Mouse (Mus musculus) CD4-positive, CD25-positive, alpha-beta regulatory T cell, adult 4 months (primary cell): ENCODE measurements around the gene Irs3. TPM values are rescaled to one million over a fixed set of nuclear protein-coding genes. Genes with fewer than 3 reads are reported as not detected.
"Not testable (repeated sequence)": the region's sequence is repeated elsewhere in the genome, so short reads cannot be mapped to it uniquely, and the experiment has no call there.

Experiments used
- ATAC-seq: one replicate; pipeline ENCODE4 v1.8.0; 2017
- polyA plus RNA-seq, 2 experiments: library from polyadenylated mRNA; unstranded; fragments of 100-300 nt; shearing (Covaris generic); gene quantifications; one replicate each; pipeline ENCODE4 v1.2.1; 2017

Irs3 gene
- polyA plus RNA-seq, 2 experiments from 2014 or later, result not detected

- ATAC-seq, result not testable (repeated sequence)
These were observed 30.6 kb downstream of the Irs3 start for GRCm38 (mm10) chr5:137614921-137615320.

- no peak for ATAC-seq
These were observed 32.0 kb downstream of the Irs3 start, which contains the start of gene Pcolce for GRCm38 (mm10) chr5:137613550-137613949. Pcolce (minus strand) TSS chr5:137613784.

GRCm38 (mm10) chr5:137613076-137613475 is 32.4 kb downstream of the Irs3 start:
- no peak for ATAC-seq

- ATAC-seq, result no peak
These were observed 34.3 kb downstream of the Irs3 start for GRCm38 (mm10) chr5:137611245-137611602.

DNA sequence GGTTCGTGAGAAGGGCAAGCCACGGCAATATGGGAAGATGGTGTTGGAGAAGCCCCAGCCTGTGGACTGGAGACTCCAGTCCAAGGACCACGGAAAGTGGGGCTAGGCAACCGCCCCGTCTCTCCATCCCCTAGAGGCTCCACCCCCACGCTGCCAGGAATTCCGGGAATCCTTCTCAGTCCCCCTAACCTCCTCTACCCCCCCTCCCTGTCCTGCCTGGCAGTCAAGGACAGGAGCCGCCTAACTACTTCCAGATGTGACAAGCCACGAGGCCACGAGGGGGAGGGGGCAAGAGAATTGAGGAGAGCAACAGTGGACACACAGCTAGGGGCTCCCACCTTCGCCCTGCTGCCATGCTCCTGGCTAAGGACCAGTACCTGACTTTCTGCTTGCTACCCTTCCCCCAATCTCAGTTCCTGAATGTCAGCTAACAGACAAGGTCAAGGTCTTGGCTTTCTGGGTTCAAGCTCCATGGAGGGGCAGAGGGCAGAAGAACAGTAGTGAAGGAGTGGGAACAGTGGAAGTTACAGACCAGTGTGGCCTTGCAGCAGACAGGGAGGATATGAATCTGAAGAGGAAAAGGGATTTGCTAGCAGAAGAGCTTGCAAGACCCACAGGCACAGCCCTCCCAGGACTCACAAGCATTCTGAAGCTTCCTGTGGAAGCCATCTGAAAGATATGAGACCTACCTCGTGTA is 34.8 kb downstream of the Irs3 start:
- ATAC-seq, result no peak

DNA sequence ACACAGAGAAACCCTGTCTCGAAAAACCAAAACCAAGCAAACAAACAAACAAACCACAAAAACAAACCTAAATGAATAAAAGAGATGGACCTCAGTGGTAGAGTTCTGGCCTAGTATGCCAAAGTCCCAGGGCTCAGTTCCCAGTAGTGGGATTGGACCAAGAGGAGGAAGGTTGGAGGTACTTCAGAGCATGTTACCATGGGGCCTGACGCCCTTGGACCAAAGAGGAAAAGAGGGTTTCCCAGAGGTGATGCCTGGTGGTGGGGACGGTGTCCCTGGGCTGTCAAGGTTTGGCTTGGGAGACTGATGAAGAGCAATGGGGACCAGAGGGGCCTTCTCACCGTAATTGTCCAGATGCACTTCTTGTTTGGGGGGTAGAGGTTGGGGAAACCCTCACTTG is 35.5 kb downstream of the Irs3 start:
- ATAC-seq, result no peak

GRCm38 (mm10) chr5:137609292-137609691 is 36.2 kb downstream of the Irs3 start:
- ATAC-seq, result no peak

GRCm38 (mm10) chr5:137608654-137609190 is 36.8 kb downstream of the Irs3 start:
- no peak for ATAC-seq

- no peak for ATAC-seq
These were observed 37.5 kb downstream of the Irs3 start for GRCm38 (mm10) chr5:137607860-137608653.

DNA sequence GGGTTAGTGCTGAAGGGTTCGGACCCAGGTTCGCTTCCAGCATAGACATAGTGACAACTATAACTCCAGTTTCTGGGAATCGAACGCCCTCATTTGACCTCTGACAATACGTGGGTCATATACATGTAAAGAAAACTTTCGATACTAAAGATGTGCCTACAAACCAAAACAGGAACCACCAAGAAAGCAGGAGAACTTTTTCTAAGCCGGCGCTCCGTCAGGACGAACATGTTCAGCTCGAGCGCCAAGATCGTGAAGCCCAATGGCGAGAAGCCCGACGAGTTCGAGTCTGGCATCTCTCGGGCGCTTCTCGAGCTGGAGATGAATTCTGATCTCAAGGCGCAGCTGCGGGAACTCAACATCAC is 44.2 kb downstream of the Irs3 start:
- ATAC-seq, result no peak

- peak; percentile 90 for ATAC-seq
These were observed 44.7 kb downstream of the Irs3 start, which contains the start of gene Mospd3 for GRCm38 (mm10) chr5:137600619-137601364. Mospd3 (minus strand) TSS chr5:137601058.

GRCm38 (mm10) chr5:137600281-137600618 is 45.3 kb downstream of the Irs3 start:
- ATAC-seq, result no peak

DNA sequence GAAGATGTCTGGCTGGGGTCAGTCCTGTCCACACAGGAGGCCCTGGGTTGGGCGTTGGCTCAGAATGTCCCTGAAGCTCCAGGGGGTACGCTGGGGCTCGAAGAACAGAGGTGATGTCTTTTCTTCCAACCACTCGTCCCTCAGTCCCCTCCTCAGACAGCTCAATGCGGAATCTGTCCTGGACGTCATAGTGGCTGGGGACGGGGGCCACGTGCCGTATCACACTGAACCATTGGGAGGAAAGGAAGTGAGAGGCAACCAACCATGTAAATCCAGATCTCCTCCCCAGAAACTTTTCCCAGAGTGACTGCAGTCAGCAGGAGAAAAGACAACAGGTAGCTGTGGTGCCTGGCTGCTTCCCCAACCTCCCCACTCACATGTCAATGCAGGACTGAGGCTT is 45.9 kb downstream of the Irs3 start:
- no peak for ATAC-seq

DNA sequence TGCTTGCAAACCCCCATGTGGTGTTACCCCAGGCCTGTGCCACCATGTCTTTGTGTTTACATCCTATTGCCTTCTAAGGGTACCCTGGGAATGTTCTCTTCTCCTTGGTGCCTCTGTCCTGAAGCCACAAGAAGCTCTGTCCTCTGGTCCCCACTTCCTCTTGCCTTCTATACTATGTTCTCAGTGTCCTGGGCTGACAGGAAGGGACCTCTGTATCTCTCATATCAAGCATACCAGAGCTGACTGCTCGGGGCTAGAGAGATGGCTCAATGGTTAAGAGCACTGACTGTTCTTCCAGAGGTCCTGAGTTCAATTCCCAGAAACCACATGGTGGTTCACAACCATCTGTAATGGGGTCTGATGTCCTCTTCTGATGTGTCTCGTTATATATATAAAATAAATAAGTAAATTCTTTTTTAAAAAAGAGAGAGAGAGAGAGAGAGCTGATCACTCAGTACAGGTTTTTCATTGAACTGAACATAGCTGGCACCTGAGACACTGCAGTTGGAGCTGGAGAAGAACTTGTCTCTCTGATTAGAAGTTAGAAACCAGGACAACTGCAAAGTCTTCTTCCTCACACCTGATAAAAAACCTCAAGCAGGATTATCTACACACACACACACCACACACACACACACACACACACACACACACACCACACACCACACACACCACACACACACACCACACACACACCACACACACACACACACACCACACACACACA is 47.3 kb downstream of the Irs3 start:
- ATAC-seq, result no peak

- ATAC-seq, result no peak
These were observed 47.9 kb downstream of the Irs3 start for GRCm38 (mm10) chr5:137597625-137598024.

DNA sequence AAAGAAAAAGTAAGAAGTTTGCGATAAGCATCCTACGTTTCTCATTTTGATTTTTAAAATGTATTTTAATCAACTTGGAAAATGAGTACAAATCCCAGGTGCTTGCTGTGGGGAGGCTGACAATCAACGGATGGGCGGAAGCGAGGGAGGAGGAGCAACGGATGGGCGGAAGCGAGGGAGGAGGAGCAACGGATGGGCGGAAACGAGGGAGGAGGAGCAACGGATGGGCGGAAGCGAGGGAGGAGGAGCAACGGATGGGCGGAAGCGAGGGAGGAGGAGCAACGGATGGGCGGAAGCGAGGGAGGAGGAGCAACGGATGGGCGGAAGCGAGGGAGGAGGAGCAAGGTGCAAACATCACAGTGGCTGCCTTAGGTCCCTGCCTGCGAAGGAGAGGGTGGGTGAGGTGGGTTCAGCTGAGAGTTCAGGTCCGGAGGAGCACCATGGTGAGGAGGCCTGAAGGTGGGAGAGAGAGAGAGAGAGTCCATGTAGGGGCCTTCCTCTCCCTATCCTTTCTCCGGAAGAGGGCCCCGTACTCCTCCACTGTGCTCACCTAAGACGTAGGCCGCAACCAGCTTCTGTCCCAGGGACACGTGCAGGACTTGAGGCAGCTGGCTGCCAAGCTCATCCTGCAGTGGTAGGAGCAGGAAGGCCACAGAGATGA is 48.8 kb downstream of the Irs3 start:
- ATAC-seq, result no peak

DNA sequence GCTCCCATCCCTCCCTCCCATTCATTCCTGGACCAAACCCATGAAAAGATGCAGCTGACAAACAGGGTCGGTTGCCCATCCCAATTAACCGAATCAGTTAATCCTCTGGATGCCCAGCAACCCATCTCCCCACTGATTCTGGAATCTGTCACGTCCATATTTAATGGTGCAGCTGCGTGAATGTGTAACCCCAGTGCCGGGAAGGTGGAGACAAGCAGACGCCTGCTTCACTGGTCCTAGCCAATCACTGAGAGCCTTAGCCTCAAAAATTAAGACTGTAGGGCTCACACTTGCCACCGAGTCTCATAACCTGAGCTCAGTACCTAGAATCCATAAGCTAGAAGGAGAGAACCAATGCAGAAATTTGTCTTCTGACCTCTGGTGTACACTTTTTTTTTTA is 49.6 kb downstream of the Irs3 start:
- ATAC-seq, result no peak

Other genes with a start within 250 kb of the Irs3 start
- gene Zan, start 168.7 kb downstream of the Irs3 start, polyA plus RNA-seq, result under 1 TPM; 0.27 to 0.39 TPM
- gene Pop7, start 143.2 kb downstream of the Irs3 start, polyA plus RNA-seq, result 10 to 100 TPM; 44.2 to 57.4 TPM
- 10 to 100 TPM; 35.6 to 36.1 TPM for gene Gigyf1, start 127.2 kb downstream of the Irs3 start, polyA plus RNA-seq
- not detected for gene Epo, start 112.5 kb downstream of the Irs3 start, polyA plus RNA-seq
- gene Gnb2, start 112.2 kb downstream of the Irs3 start, polyA plus RNA-seq, result 10 to 100 TPM; 36.8 to 66.7 TPM
- not detected for gene Actl6b, start 92.2 kb downstream of the Irs3 start, polyA plus RNA-seq
- gene Tfr2, start 75.9 kb downstream of the Irs3 start, polyA plus RNA-seq, result 1 to 10 TPM in 1 of 2 experiments, not detected in 1; 1.6 TPM
- gene Mospd3, start 44.7 kb downstream of the Irs3 start, polyA plus RNA-seq, result 10 to 100 TPM; 27.3 to 28.8 TPM
- 1 to 10 TPM in 1 of 2 experiments, not detected in 1; 1.4 TPM for gene Pcolce, start 31.9 kb downstream of the Irs3 start, polyA plus RNA-seq
- gene Fbxo24, start 16.7 kb downstream of the Irs3 start, polyA plus RNA-seq, result under 1 TPM; 0.46 to 0.49 TPM
- 10 to 100 TPM; 46.5 to 81.2 TPM for gene Lrch4, start 16.6 kb downstream of the Irs3 start, polyA plus RNA-seq
- 10 to 100 TPM; 11.5 to 15.5 TPM for gene Gm20605, start 16.5 kb downstream of the Irs3 start, polyA plus RNA-seq
- gene Sap25, start 4.4 kb downstream of the Irs3 start, polyA plus RNA-seq, result 10 to 100 TPM; 43.0 to 46.6 TPM
- gene Agfg2, start 39.0 kb upstream of the Irs3 start, polyA plus RNA-seq, result 10 to 100 TPM; 14.3 to 15.7 TPM
- gene Nyap1, start 95.9 kb upstream of the Irs3 start, polyA plus RNA-seq, result under 1 TPM in 1 of 2 experiments, not detected in 1; 0.11 TPM
- gene Tsc22d4, start 100.0 kb upstream of the Irs3 start, polyA plus RNA-seq, result 10 to 100 TPM; 49.6 to 62.4 TPM
- 1 to 10 TPM; 6.9 to 7.0 TPM for gene Ppp1r35, start 133.1 kb upstream of the Irs3 start, polyA plus RNA-seq
- gene Mepce, start 141.9 kb upstream of the Irs3 start, polyA plus RNA-seq, result 10 to 100 TPM; 27.5 to 32.3 TPM
- gene Zcwpw1, start 142.1 kb upstream of the Irs3 start, polyA plus RNA-seq, result 10 to 100 TPM; 15.2 to 24.8 TPM
- under 1 TPM in 1 of 2 experiments, not detected in 1; 0.51 TPM for gene Pilra, start 190.6 kb upstream of the Irs3 start, polyA plus RNA-seq
- under 1 TPM in 1 of 2 experiments, not detected in 1; 0.58 TPM for gene Pilrb1, start 212.4 kb upstream of the Irs3 start, polyA plus RNA-seq
- gene Pilrb2, start 226.1 kb upstream of the Irs3 start, polyA plus RNA-seq, result 1 to 10 TPM in 1 of 2 experiments, not detected in 1; 1.9 TPM